Mouse (Mus musculus) layer of hippocampus, adult 9-10 months (tissue): ENCODE results near the gene Dclk2.

Experiments
- DNase-seq: peaks from one replicate; pipeline ENCODE4 v3.0.0; 2022; ENCODE audit warnings: low spot score

Gene Dclk2

DNA sequence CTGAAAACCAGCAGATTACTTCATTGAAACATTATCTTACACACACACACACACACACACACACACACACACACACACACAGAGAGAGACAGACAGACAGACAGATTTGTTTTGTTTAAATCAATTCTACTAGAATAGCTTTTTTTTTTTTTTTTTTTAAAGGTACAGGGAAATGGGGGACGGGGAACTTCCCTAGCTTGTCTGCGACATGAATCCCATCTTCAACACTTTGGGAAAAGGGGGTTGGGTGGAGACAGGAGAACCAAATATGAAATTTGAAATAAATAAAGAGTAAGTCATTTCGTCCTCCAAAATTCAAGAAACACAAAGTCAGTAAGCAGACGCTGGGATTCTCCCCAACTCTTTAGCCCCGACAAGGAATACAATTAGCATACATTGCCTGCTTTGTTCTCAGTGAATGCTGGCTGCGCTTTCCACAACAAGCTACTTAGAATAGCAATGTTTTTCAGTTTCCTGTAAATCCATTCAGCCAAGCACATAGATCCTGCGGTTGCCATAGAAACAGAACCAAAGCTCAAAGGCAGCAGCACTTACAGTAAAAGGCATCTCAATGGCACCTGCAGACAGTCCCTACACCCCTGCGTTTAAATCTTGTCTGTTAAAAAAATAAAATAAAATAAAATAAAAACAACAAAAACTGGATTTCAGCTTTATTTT lies 75.7 kb downstream of the Dclk2 start:
- DNase-seq, result no peak

DNA sequence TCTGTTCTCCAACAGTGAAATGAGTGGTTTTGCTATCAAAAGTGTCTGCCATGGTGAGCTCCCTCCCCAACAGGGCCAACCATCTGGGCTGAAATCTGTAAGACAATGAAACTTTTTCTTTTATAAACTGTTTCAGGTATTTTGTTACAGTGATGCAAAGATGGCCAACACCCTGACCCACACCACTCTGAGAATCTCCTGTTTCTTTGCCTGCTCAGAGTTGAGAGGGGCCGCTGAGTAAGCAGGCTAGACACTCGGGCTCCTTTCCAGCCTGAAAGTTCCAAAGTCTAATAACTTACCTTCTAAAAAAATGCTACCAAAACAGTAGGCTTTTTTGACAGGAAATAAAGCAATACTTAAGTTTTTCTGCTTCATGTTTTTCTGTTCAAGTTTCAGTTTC lies 78.2 kb downstream of the Dclk2 start:
- no peak for DNase-seq

- DNase-seq, result no peak
Measured at GRCm38 (mm10) chr3:86839606-86840005, 81.0 kb downstream of the Dclk2 start.

- DNase-seq, result no peak
Measured at GRCm38 (mm10) chr3:86837386-86837785, 83.3 kb downstream of the Dclk2 start.

GRCm38 (mm10) chr3:86835180-86835579 lies 85.5 kb downstream of the Dclk2 start:
- DNase-seq, result no peak

DNA sequence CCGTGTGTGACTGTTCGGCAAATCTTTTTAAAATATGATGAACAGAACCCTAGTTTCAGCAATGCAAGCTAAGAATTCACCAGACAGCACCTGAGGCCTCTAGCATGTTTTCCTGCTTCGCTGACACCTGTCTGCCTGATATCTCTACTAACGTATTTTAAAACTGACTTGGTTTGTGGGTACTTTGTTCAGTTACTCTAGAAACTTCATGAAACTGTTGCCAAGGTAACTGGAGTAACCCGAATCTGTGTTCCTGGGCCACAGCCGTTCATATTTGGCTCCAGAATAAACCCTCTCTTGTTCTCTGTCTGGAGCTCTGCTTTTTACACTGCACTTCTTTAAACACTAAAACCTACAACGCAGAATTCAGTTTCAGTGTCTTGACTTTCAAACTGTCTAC lies 86.3 kb downstream of the Dclk2 start:
- DNase-seq, result no peak

DNA sequence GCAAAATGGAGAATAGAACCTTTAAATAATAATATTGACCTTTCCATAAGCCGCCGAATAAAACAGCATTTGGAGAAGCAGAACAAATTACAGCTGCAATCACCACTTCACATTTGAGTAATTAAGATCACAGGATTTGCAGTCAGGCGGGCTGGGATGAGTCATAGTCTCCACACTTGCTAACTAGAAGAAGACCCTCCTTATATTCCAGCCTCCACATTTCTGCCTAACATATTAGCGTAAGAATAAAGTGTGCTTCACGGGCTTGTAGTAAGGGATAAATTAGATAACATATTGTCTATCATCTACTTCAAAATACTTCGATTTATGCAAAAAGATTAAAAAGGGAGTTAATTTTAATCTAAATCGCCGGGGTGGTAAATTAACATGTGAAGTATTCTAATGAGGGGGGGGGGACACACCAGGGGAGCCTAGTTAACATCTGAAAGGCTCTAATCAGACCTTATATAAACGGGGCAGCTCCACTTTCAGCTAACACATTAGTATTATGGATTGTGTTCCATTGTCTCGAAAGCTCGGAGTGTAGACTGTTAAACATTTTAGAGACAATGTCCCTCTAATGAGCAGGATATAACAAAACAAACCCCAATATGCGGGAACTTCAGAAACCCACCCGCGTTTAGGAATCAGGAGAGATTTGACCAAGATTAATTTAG lies 87.9 kb downstream of the Dclk2 start:
- DNase-seq, result no peak

GRCm38 (mm10) chr3:86832115-86832514 lies 88.5 kb downstream of the Dclk2 start:
- DNase-seq, result no peak

DNA sequence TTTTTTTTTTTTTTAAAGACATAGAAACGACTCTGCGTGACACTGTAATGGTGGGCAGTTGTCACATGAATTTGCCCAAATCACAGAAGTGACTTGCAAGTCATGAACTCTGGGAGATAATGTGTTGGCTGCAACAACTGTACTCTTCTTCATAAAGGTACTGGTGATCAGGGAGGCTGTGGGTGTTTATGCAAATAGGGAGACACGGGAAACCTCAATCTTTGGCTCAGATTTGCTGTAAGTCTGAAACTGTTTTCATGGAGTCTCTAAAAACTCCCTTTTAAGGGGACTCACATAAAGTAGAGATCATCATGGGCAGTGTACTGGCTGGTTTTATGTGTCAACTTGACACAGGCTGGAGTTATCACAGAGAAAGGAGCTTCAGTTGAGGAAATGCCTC lies 93.1 kb downstream of the Dclk2 start:
- DNase-seq, result no peak

DNA sequence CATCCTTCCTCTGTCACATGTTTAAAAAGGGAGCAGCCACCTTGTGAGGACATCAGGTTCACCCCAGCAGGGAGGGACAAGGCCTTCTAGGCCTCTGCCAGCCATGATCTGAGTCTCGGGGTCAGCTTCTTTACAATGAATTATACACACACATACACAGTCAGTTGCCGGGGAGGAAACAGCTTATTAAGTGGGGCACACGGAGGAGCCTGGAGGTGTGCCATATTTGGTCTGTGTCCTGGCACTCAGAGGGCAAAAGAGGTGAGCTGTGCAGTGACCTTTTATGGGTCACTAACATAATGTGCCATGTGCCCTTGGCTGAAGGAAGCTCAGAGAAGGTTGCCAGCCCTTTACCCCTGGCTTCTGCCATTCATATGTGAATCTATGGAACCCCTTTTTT lies 99.3 kb downstream of the Dclk2 start:
- no peak for DNase-seq

- no peak for DNase-seq
Measured at GRCm38 (mm10) chr3:86820344-86820743, 100.3 kb downstream of the Dclk2 start.

DNA sequence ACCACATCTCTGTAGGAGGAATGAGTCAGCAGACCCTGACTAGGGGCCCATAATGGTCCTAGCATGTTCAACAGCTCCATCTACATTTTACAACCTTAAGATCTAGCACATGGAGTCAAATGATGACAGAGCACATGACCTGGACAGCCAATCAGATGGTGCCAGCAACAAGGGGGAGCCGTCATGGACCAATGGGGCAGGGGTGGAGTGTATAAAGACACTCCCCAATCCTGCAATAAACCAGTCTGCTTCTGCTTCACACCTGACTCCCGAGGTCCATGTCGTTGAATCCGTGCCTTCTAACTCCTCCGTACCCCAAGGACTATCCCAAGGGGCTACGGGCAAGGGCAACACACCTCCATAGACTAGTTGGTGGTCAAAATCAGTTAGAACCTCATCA lies 101.3 kb downstream of the Dclk2 start:
- DNase-seq, result no peak

DNA sequence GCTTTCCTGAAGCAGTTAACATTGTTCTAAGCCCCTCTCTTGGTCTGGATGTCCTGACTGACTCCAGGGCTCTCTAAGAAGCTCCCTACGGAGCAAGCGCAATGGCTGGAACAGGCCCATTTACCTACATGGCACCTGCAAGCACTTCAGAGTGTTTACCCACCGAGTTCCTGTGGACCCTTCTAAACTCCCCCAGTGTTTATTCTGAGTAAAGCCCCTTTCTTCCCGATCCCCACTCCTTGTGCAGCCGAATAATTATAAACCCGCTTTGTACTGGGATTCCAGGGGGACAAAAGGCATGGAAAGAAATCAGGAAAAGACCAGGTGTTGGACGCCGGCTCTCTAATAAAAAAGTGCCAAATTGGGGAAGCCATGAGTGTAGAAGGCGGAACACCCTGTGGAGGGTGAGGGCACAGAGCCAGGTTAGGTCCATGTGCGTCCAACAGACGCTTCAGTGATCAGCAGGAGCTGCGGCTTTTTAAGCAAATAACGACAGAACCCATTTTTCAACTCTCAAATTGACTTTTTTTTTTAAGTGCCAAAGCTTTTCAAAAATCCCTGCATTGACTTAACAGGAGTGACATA lies 102.6 kb downstream of the Dclk2 start:
- no peak for DNase-seq

DNA sequence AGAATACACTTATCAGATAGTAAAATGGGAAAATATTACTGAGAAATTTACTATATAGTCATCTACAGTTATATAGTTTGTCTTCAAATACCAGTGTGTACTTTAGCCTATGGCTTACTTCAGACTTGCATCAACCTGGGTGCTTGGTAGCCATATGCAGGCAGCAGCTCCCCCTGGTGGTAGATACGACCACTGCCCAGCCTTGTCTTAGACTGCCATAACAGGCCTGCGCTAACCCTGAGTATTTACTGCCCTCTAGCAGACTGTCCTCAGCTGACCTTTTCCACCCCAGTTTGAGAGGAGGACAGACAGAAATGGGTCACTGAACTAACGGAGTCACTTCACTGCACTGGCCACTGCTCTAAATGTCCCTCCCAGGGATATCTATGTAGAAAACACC lies 108.0 kb downstream of the Dclk2 start:
- DNase-seq, result peak; percentile 67

DNA sequence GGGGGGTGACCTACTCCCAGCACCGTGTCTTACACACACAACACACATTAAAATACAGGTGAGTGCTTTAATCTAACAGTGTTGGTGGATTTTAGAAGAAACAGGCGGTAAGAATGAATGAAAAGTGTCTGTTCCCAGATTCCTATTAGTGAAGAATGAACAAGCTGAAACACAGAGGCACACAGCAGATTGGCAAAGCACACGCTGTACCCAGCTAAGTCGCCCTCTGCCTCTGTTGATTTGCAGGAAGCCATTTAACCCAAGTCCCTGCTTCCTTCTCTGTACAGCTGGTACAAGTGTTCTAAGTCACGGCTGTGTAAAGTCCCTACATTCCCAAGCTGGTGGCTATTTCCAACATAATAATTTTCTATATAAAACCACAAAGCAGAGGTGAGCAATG lies 109.7 kb downstream of the Dclk2 start:
- no peak for DNase-seq

DNA sequence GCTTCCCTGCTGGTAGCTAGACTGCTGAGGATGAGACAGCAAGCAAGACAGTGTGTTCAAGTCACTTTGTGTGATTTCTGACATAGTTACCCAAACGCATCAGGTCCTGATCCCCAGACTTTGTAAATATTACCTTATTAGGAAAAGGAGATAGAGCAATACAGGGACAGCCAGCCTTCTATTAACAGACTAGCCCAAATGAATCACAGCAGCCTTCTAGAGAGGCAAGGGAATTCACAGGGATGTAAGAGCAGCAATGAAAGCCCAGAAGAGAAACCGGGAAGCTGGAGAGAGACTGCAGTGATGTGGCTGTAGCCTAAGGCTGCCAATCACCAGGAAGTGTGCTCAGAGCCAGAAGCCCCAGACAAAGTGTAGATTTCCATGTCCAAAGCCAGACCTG lies 111.0 kb downstream of the Dclk2 start:
- no peak for DNase-seq

DNA sequence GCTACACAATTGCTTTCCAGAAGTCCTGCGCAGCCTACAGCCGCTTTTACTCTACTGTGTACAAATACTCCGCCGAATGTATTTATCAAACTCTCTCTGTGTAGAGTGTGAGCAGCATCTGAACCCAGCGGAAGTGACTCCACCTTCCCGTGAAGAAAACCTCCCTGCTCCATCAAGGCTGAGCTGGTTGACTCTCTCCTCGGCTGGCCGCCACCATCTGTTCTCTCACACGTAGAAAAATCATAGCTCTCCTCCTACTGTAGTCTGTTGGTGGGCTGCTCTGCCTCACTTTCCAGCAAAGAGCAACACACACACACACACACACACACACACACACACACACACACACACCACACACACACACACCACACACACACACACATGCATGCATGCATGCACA lies 111.5 kb downstream of the Dclk2 start:
- no peak for DNase-seq

- DNase-seq, result no peak
Measured at GRCm38 (mm10) chr3:86807750-86808467, 112.7 kb downstream of the Dclk2 start.

- DNase-seq, result no peak
Measured at GRCm38 (mm10) chr3:86806834-86807233, 113.8 kb downstream of the Dclk2 start.

DNA sequence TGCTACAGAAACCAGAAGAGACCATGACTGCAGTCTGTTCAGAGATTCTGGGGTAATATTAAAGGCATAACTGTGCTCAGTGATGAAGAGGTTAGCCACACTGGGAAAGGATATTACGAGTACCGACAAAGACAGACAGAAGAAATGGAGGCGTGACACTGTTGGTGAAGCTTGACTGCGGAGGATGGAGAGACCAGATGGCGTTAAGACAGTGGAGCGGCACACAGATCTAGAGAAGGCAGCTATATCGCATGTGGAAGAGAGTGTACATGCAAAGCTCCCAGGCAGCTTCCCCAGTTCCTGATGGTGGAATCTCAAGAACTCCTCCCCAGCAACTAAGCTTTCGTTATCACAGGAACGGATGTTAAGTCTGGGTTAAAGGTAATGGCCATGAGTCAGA lies 116.4 kb downstream of the Dclk2 start:
- DNase-seq, result no peak

DNA sequence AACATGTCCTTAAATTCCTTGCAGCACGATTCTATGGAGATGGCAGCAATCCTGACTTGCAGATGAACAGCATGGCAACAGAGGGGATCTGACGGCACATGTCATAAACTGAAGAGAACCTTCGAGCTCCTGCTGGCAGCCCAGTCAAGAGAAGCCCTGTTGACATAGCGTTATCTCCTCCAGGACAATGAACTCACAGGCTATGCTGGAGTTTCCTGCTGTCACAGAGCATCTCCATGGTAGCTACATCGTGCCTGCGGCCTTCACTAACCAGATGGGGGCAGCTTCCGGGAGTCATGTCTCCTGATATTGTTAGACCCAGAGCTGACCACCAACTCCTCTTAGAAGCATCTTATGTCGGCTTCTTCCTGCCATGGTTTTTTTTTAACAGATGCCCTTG lies 117.8 kb downstream of the Dclk2 start:
- DNase-seq, result no peak

DNA sequence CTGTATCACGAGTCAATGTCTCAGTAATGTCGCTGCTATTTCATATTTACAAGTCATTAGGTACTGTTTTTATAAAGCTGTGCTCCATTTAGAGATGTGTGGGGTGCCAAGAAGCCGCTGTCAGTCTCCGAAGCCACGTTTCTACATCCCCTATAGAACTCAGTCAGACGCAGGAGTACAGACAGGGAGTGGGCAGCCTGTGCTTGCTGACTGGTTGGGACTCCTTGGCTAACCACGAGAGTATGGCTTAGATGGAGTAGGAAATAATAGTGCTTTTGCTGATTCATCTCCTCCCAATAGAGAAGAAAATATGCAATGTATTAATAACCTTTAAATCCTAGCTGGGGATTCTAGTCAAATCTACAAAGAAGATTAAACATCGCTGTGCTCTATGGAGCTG lies 119.8 kb downstream of the Dclk2 start:
- no peak for DNase-seq

- DNase-seq, result no peak
Measured at GRCm38 (mm10) chr3:86799041-86799440, 121.6 kb downstream of the Dclk2 start.
